Mouse (Mus musculus) small intestine, adult 2 months (tissue): ENCODE results near the gene Sgca.

Source experiments
- CTCF ChIP-seq: fragments of 200-500 bp; IDR thresholded peaks from 2 replicates; pipeline ENCODE4 v1.5.1; 2012; ENCODE audit warnings: low read depth, mild to moderate bottlenecking, control low read depth, inconsistent platforms, low read length, moderate library complexity, mixed read lengths; ENCODE audit not compliant: insufficient replicate concordance, insufficient read length; ENCODE audit errors: extremely low read depth
- POLR2A ChIP-seq: fragments of 200-500 bp; IDR thresholded peaks from 2 replicates; pipeline ENCODE4 v1.6.1; 2012; ENCODE audit warnings: low read depth, mild to moderate bottlenecking, control low read depth, inconsistent platforms, low read length, moderate library complexity

DNA sequence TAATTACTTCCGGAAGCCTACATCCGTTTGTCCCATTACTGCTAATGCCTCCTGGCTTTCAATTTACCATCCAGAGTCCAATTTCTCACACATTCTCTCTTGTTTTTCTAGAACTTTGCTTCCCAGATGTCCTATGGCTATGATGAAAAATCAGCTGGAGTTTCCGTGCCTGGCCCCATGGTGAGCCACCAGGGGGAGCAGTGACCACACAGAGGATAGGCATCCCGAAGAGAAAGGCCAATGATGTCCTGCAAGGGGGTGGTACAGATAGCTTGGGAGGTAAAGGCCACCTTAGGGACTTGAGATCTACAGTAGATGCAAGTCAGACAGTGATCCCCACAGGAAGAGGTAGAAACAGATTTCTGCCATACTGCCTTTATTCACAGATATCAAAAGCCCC, 36.8 kb downstream of the Sgca start:
- TF ChIP-seq CTCF, result peak; percentile 89; the same call in 1 of the 2 replicates
- TF ChIP-seq POLR2A, result no peak
